13 mouse cellular contexts compared by ENCODE assay signal in genomic region chr11:118894196-118894595, GRCm38 (mm10). TPM values are rescaled to one million over a fixed set of nuclear protein-coding genes. Genes with fewer than 3 reads are reported as not detected.
"Had no signal": no experiment of that assay in that cellular context is flagged by ENCODE, and none has a peak within 500 bp of the region (broad histone marks: within the 10 kb centered on the region; RNA-seq: fewer than 3 reads in every experiment).

No protein-coding gene starts in this region.

- DNase-seq: kidney, adult 8-10 months; kidney, postnatal 25 days; lung, adult 2 months; lung, postnatal 36 days; retina, postnatal 1 day; thymus, adult 2 months; thymus, postnatal 25 days had no signal

- H3K4me1 ChIP-seq: liver, embryonic 15.5 days; stomach, embryonic 15.5 days had no signal

- H3K27ac ChIP-seq: limb, embryonic 10.5 days; liver, embryonic 15.5 days; midbrain, embryonic 10.5 days; neural tube, embryonic 13.5 days; stomach, embryonic 15.5 days had no signal

- H3K4me3 ChIP-seq: limb, embryonic 10.5 days; liver, embryonic 15.5 days; midbrain, embryonic 10.5 days; neural tube, embryonic 13.5 days; stomach, embryonic 15.5 days had no signal

- H3K27me3 ChIP-seq: liver, embryonic 15.5 days; neural tube, embryonic 13.5 days; stomach, embryonic 15.5 days had no signal

RNA-seq across cellular contexts. Expression of gene Rbfox3, which starts 17.2 kb away (rescaled TPM):
- total RNA-seq: megakaryocyte progenitor cell, adult 5-6 weeks had no signal
